Mouse (Mus musculus) stomach, adult 2 months (tissue): ENCODE results near the gene Rplp2. TPM values are rescaled to one million over a fixed set of nuclear protein-coding genes. Genes with fewer than 3 reads are reported as not detected.

Source experiments
- polyA plus RNA-seq: library from polyadenylated mRNA; depleted of rRNA; stranded (reverse); fragments of >200 nt; gene quantifications from 2 replicates; pipeline ENCODE4 v1.2.3, GENCODE M21; 2012; rRNA removed

Rplp2 gene
- 175 and 185 TPM in 2 replicates for polyA plus RNA-seq

DNA sequence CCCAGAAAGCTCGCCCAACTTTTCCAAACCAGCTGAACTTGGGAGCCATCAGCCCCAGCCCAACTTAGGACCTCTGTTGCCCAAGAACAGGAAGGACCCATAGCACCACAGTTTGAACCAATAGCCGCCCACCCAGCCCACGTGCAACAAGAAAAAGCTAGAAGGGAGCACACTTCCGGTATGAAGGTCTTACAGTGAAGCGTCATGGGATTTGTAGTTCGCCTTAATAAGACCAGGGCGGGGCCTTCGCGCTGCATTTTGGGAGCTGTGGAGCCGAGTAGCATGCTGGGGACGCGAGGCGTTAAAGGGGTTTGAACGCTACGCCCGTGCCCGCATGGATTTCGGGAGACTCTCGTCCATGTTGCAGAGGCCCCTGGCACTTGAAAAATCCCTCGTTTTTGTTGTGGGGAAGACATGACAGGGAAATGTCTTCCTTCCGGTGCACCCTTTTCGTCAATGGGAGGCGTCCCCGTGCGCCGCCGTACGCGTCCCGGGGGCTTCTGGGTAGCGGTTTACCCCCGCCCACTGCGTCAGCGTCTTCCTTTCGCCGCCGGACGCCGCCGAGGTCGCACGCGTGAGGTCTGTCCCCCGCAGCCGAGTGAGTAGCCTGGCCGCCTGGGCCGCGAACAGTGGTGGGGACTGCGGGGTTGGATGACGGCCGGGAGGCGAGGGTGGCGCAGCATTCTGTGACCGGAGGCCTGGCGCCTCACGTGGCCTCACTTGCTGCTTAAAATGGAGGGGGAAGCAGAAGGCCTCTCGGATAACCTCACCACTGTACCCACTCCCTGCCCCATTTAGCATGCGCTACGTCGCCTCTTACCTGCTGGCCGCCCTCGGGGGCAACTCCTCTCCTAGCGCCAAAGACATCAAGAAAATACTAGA lies at the start of gene Rplp2:
Gene Rplp2 (plus strand): TSS at position 261 of the 882 bp plus-strand sequence.

GRCm38 (mm10) chr7:141413809-141414584 lies 33.2 kb upstream of the Rplp2 start, which contains the start of gene Gatd1:
Gatd1 (minus strand) TSS chr7:141414136.

GRCm38 (mm10) chr7:141429310-141429709 lies 17.9 kb upstream of the Rplp2 start, which contains the start of gene Cend1:
Cend1 (minus strand) TSS chr7:141429491.

GRCm38 (mm10) chr7:141437178-141438120 lies 9.7 kb upstream of the Rplp2 start, which contains the start of gene Slc25a22:
Slc25a22 (minus strand) TSS chr7:141437892.

GRCm38 (mm10) chr7:141443828-141444237 lies 3.3 kb upstream of the Rplp2 start, which contains the start of gene Pidd1:
Pidd1 (minus strand) TSS chr7:141444025.

GRCm38 (mm10) chr7:141454967-141455551 lies 7.9 kb downstream of the Rplp2 start, which contains the start of gene Pnpla2:
Pnpla2 (plus strand) TSS chr7:141455198.

GRCm38 (mm10) chr7:141460391-141461113 lies 13.4 kb downstream of the Rplp2 start, which contains the start of gene Cracr2b:
Cracr2b (plus strand) TSS chr7:141461094.

DNA sequence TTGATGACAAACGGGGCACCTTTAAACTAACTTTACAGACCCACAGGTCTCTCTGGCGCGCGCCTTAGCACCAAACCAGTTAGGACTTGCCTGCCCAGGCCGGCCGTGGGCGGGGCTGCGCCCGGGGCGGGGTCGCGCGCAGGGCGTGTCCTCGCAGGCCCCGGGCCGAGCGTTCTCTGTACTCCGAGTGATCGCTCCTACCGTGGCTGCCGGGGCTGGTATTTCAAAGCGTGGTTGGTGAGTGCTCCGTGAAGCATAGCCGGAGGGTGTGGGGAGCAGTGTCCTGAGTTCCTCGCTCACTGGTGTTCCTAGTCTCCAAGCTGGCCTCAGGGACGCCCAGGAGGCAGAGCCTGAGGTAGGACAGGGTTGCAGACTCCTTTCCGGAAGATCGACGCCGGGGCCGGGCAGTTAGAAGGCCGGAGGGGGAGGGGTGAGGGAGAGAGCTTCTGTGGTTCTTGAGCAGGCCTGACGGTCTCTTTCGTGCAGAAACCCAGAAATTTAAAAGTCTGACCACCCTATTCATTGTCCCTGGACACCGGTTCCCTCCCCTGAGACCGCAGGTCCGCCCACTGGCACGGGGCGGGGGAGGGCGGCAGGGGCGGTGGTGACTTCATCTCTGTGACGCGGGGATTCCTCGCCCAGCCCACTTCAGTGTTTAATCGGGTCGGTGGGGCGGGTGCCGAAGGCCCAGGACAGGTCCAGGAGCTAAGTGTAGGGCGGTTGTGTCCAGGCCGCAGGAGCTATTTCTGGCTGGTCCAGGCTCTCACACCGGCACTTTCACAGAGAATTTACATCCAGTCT lies 20.3 kb downstream of the Rplp2 start, which contains the start of gene Cd151:
Gene Cd151 (plus strand): TSS at position 163 of the 801 bp plus-strand sequence.

DNA sequence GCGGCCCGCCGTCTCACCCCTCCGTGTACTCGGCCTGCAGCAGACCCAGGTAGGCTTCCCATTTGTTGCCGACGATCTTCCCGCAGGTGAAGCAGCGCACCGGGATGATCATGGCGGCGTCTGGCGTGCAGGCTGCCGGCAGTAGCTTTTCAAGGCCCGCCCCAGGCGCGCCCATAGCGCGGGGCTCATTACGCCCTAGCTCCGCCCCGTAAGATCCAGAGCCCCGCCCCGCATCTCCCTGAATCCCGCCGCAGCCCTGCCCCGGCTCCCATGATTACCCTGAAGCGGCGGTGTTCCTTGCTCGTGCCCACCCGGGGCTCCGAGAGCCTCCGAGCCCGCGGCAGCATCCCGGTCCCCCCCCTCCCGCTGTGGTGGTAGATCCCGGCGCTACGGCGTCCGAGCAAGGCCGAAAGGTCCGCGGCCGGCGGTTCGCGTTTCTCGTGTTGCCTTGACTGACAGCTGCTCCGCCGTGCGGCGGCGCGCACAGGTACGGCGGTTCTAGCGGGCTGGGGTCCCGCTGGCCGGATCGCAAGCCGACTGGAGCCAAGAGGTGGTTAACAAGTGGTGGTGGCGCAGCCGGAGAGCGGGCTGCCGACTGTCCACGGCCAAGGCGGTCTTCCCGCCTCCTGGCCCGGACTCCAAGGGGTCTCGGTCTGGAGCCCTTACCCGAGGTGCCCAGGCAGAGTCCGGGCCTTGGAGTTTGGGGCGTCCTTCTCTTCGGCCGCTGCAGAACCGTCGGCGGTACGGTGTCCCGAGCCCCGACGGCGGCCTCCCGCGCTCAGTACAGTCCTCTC lies 28.0 kb downstream of the Rplp2 start, which contains the start of the genes Polr2l and Tspan4:
Gene Polr2l (minus strand): TSS at position 122 of the 794 bp plus-strand sequence.
Gene Tspan4 (plus strand): TSS at position 230 of the 794 bp plus-strand sequence.

Other genes with a start within 250 kb of the Rplp2 start
- gene Lmntd2, start 233.3 kb upstream of the Rplp2 start, polyA plus RNA-seq = 3.7 and 6.7 TPM in 2 replicates
- gene Rassf7, start 231.5 kb upstream of the Rplp2 start, polyA plus RNA-seq = 85.9 and 98.2 TPM in 2 replicates
- 15.5 and 16.7 TPM in 2 replicates for gene Phrf1, start 218.6 kb upstream of the Rplp2 start, polyA plus RNA-seq
- gene Irf7, start 180.9 kb upstream of the Rplp2 start, polyA plus RNA-seq = 43.3 and 72.0 TPM in 2 replicates
- 1.7 and 3.0 TPM in 2 replicates for gene Cdhr5, start 170.6 kb upstream of the Rplp2 start, polyA plus RNA-seq
- gene Sct, start 168.2 kb upstream of the Rplp2 start, polyA plus RNA-seq = 0.56 and 1.6 TPM in 2 replicates
- gene Drd4, start 155.4 kb upstream of the Rplp2 start, polyA plus RNA-seq = not detected in 2 replicates
- 10.8 and 14.7 TPM in 2 replicates for gene Deaf1, start 119.7 kb upstream of the Rplp2 start, polyA plus RNA-seq
- 8.8 and 10.4 TPM in 2 replicates for gene Tmem80, start 119.6 kb upstream of the Rplp2 start, polyA plus RNA-seq
- 120 and 128 TPM in 2 replicates for gene Eps8l2, start 108.5 kb upstream of the Rplp2 start, polyA plus RNA-seq
- 99.5 and 105 TPM in 2 replicates for gene Taldo1, start 55.2 kb upstream of the Rplp2 start, polyA plus RNA-seq
- gene Gatd1, start 33.2 kb upstream of the Rplp2 start, polyA plus RNA-seq = 18.6 and 20.4 TPM in 2 replicates
- gene Cend1, start 17.9 kb upstream of the Rplp2 start, polyA plus RNA-seq = 1.4 and 1.5 TPM in 2 replicates
- gene Slc25a22, start 9.5 kb upstream of the Rplp2 start, polyA plus RNA-seq = 41.6 and 43.2 TPM in 2 replicates
- gene Pidd1, start 3.3 kb upstream of the Rplp2 start, polyA plus RNA-seq = 4.1 and 4.6 TPM in 2 replicates
- 120 and 147 TPM in 2 replicates for gene Pnpla2, start 7.8 kb downstream of the Rplp2 start, polyA plus RNA-seq
- gene Cracr2b, start 13.7 kb downstream of the Rplp2 start, polyA plus RNA-seq = 78.0 and 82.9 TPM in 2 replicates
- gene Cd151, start 20.0 kb downstream of the Rplp2 start, polyA plus RNA-seq = 169 and 189 TPM in 2 replicates
- gene Polr2l, start 27.8 kb downstream of the Rplp2 start, polyA plus RNA-seq = 16.5 and 20.9 TPM in 2 replicates
- 20.3 and 24.1 TPM in 2 replicates for gene Tspan4, start 27.9 kb downstream of the Rplp2 start, polyA plus RNA-seq
- 20.7 and 26.4 TPM in 2 replicates for gene Chid1, start 92.5 kb downstream of the Rplp2 start, polyA plus RNA-seq
- gene Ap2a2, start 114.8 kb downstream of the Rplp2 start, polyA plus RNA-seq = 18.1 and 23.1 TPM in 2 replicates
- 239 and 241 TPM in 2 replicates for gene Muc6, start 207.9 kb downstream of the Rplp2 start, polyA plus RNA-seq
- 0.31 and 1.0 TPM in 2 replicates for gene Muc2, start 243.0 kb downstream of the Rplp2 start, polyA plus RNA-seq